Mouse (Mus musculus) cortical plate, adult 2 months (tissue): ENCODE measurements around the gene Rpl7a.

Source experiments
- CTCF ChIP-seq: fragments of 200-500 bp; IDR thresholded peaks from 2 replicates; pipeline ENCODE4 v1.5.1; 2011; ENCODE audit warnings: mild to moderate bottlenecking, control low read depth, low read length; ENCODE audit not compliant: insufficient read depth; ENCODE audit errors: extremely low read depth
- POLR2A ChIP-seq: fragments of 200-500 bp; IDR thresholded peaks from 2 replicates; pipeline ENCODE4 v1.6.1; 2011; ENCODE audit warnings: mild to moderate bottlenecking, low read length, control low read depth; ENCODE audit not compliant: insufficient read depth; ENCODE audit errors: extremely low read depth

DNA sequence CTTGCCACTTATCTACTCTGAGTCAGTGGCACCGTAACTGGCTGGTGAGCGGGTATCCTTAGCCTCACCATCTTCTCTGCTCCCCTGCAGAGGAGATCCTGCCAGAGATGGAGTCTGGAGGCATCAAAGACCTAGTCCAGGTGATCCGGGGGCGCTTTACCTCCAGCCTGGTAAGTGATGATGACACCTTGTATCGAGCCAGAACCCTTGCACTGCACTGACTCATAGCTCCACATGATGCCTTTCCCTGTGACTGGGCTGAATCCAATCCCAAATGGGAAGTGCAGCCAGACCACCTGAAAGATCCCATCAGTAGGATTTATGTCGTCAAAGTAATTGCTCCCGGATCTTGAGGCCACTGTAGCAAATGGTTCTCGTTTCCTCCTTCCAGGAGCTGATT lies 42.3 kb downstream of the Rpl7a start:
- TF ChIP-seq POLR2A (no peak), CTCF (no peak)
